Mouse (Mus musculus): ENCODE measurements around the gene Olfr593. TPM values are rescaled to one million over a fixed set of nuclear protein-coding genes. Genes with fewer than 3 reads are reported as not detected.
"Not testable (repeated sequence)": the region's sequence is repeated elsewhere in the genome, so short reads cannot be mapped to it uniquely, and the experiment has no call there.

The Olfr593 gene
- total RNA-seq (2017), result not detected in 3 replicates

DNA sequence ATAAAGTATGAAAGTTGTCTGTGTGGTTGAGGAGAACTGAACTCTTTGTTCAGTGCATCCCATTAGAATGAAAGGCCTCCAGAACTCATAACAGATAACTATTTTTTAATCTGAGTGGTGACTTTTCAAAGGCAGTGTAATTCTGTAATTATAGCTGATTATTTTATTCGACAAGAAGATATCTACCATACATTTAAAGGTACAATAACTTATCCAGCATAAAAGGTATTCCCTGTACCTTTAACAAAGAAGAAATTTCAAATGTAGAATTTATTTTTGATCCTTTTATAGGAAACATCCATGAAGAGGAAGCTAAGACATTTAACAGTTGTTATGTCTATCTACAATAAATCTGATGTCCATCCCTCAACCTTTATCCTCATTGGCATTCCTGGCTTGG is at the start of gene Olfr593:
Gene Olfr593 (plus strand): TSS at position 301 of the 400 bp plus-strand sequence.
- ATAC-seq (replicated peaks; ENCODE audit: insufficient number of reproducible peaks, low FRiP score, low TSS enrichment, poor library complexity, severe bottlenecking), result no peak

DNA sequence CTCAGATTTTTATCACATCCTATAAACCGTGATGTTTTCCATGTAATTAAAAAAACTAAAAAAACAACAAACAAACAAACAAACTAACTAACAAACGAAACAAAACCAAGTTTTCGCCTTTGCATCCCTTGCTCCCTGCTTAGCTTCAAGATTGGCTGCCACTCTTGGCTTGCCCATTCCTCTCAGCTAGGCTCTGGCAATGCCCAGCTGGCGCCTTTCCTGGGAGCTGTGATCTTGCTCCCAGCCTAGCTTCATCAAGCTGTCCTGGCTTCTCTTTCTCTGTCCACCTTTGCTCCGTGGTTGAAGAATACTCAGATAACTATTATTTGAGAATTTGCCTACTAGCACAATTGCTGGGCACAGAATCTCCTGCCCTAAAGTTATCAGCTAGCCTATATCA is 42.0 kb upstream of the Olfr593 start:
- no peak for ATAC-seq (replicated peaks; ENCODE audit: insufficient number of reproducible peaks, low FRiP score, low TSS enrichment, poor library complexity, severe bottlenecking)

DNA sequence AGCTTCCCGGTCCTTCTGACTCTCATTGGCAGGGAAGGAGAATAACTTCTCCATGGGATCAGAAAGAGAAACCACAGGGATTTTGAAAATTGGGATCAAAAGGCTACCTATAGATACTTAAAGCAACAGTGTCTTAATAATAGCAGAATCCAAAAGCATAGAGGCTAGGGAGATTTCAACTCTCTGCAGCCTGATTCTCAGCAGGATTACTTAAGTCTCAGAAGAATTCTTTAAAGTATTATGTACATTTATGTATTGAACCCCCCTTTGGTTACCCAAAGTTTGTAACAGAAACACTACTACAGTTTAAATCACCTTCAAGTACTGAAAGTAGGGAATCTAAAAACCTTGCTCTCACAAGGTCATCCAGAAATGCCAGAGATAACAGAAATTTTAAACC is 33.4 kb upstream of the Olfr593 start, which contains the start of gene Olfr591:
Gene Olfr591 (minus strand): TSS at position 101 of the 400 bp plus-strand sequence.
- ATAC-seq (replicated peaks; ENCODE audit: insufficient number of reproducible peaks, low FRiP score, low TSS enrichment, poor library complexity, severe bottlenecking), result no peak

DNA sequence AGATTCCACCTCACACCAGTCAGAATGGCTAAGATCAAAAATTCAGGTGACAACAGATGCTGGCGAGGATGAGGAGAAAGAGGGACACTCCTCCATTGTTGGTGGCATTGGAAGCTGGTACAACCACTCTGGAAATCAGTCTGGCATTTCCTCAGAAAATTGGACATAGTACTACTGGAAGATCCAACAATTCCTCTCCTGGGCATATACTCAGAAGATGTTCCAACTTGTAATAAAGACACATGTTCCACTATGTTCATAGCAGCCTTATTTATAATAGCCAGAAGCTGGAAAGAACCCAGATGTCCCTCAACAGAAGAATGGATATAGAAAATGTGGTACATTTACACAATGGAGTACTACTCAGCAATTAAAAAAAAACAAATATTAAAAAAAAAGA is 27.2 kb upstream of the Olfr593 start, which contains the start of gene Olfr592:
Gene Olfr592 (plus strand): TSS at position 301 of the 400 bp plus-strand sequence.
- not testable (repeated sequence) for ATAC-seq (replicated peaks; ENCODE audit: insufficient number of reproducible peaks, low FRiP score, low TSS enrichment, poor library complexity, severe bottlenecking)

DNA sequence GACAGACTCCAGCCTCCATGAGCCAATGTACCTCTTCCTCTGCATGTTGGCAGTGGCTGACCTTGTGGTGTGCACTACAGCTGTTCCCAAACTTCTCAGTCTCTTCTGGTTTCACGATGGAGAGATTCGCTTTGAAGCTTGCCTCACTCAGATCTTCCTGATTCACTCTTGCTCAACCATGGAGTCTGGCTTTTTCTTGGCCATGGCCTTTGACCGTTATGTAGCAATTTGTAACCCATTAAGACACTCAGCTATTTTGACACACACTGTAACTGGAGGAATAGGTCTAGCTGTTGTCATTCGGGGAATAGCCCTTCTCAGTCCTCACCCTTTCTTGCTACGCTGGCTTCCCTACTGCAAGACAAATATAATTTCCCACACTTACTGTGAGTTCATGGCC is 388 bp downstream of the Olfr593 start:
- not testable (repeated sequence) for ATAC-seq (replicated peaks; ENCODE audit: insufficient number of reproducible peaks, low FRiP score, low TSS enrichment, poor library complexity, severe bottlenecking)

DNA sequence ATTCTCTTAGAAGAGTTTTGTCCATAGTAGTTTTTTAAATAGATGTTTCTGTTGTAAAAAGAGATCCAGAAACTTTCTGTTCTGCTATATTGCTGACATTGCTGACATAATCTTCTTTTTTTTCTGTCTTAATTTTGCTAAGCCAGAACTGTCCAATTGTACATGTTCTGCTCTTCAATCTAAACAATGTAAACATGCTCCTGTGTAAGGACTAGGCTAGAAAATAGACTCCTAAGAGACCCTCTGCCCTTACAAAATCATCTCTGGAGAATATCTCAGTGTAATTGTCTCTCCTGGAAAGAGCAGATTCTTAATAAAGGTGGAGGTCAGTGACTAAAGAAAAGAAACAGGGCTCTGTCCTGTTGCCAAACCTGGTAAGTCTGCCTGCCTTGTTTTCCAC is 5.0 kb downstream of the Olfr593 start, which contains the start of gene Olfr594:
Gene Olfr594 (plus strand): TSS at position 301 of the 400 bp plus-strand sequence.
- no peak for ATAC-seq (replicated peaks; ENCODE audit: insufficient number of reproducible peaks, low FRiP score, low TSS enrichment, poor library complexity, severe bottlenecking)

DNA sequence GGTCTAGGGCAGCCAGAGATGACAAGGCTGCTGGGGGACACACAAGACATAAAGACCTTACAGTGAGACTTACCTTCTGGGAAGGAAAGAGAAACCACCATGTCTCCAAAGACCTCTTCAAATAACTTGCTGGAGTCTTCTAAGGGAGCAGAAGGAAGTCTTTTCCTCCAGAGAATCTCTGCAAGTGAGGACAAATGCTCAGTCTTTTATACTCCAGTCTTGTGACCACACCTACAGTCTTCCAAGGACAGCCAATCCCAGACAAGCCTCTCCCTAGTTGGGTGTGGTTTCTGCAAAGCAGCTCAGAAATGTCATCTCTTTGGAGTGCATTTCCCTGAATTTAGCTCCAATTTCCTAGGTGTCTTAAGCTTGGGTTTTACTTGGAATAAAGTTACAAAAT is 40.7 kb downstream of the Olfr593 start, which contains the start of gene Usp17ld:
Gene Usp17ld (minus strand): TSS at position 101 of the 400 bp plus-strand sequence.
- not testable (repeated sequence) for ATAC-seq (replicated peaks; ENCODE audit: insufficient number of reproducible peaks, low FRiP score, low TSS enrichment, poor library complexity, severe bottlenecking)

Other genes with a start within 250 kb of the Olfr593 start
- not detected in 3 replicates for gene Olfr576, start 249.2 kb upstream of the Olfr593 start, total RNA-seq (2017)
- not detected in 3 replicates for gene Olfr577, start 235.9 kb upstream of the Olfr593 start, total RNA-seq (2017)
- not detected in 3 replicates for gene Olfr578, start 222.5 kb upstream of the Olfr593 start, total RNA-seq (2017)
- not detected in 3 replicates for gene Olfr582, start 173.8 kb upstream of the Olfr593 start, total RNA-seq (2017)
- not detected in 3 replicates for gene Olfr583, start 160.6 kb upstream of the Olfr593 start, total RNA-seq (2017)
- not detected in 3 replicates for gene Olfr584, start 130.0 kb upstream of the Olfr593 start, total RNA-seq (2017)
- gene Olfr585, start 114.1 kb upstream of the Olfr593 start, total RNA-seq (2017), result 1.3 TPM in 1 of 3 replicates, not detected in the others
- gene Olfr586, start 86.2 kb upstream of the Olfr593 start, total RNA-seq (2017), result not detected in 3 replicates
- not detected in 3 replicates for gene Olfr588-ps1, start 71.0 kb upstream of the Olfr593 start, total RNA-seq (2017)
- not detected in 3 replicates for gene Olfr589, start 55.5 kb upstream of the Olfr593 start, total RNA-seq (2017)
- not detected in 3 replicates for gene Olfr591, start 33.5 kb upstream of the Olfr593 start, total RNA-seq (2017)
- gene Olfr592, start 27.1 kb upstream of the Olfr593 start, total RNA-seq (2017), result 0.10 TPM in 1 of 3 replicates, not detected in the others
- gene Olfr594, start 5.1 kb downstream of the Olfr593 start, total RNA-seq (2017), result not detected in 3 replicates
- not detected in 3 replicates for gene Usp17ld, start 40.6 kb downstream of the Olfr593 start, total RNA-seq (2017)
- gene Olfr596, start 93.8 kb downstream of the Olfr593 start, total RNA-seq (2017), result not detected in 3 replicates
- not detected in 3 replicates for gene Olfr597, start 104.5 kb downstream of the Olfr593 start, total RNA-seq (2017)
- not detected in 3 replicates for gene Olfr598, start 111.7 kb downstream of the Olfr593 start, total RNA-seq (2017)
- not detected in 3 replicates for gene Olfr599, start 124.1 kb downstream of the Olfr593 start, total RNA-seq (2017)
- gene Olfr600, start 137.8 kb downstream of the Olfr593 start, total RNA-seq (2017), result not detected in 3 replicates
- not detected in 3 replicates for gene Olfr601, start 150.8 kb downstream of the Olfr593 start, total RNA-seq (2017)
- gene Olfr603, start 174.3 kb downstream of the Olfr593 start, total RNA-seq (2017), result not detected in 3 replicates
- gene Usp17lc, start 203.2 kb downstream of the Olfr593 start, total RNA-seq (2017), result not detected in 3 replicates
- not detected in 3 replicates for gene Olfr605, start 233.6 kb downstream of the Olfr593 start, total RNA-seq (2017)
- gene Olfr606, start 237.2 kb downstream of the Olfr593 start, total RNA-seq (2017), result not detected in 3 replicates

All from monocyte, adult 5-6 weeks (primary cell).